Mouse (Mus musculus) intestine, embryonic 15.5 days (tissue): Measurements from ENCODE around the gene Rbfox1. TPM values are rescaled to one million over a fixed set of nuclear protein-coding genes. Genes with fewer than 3 reads are reported as not detected.

Experiments
- ATAC-seq: fragments of 200-750 bp; cut with Nextera tagmentation; 2 replicates; pipeline ENCODE4 v1.8.0; 2017; ENCODE audit warnings: moderate TSS enrichment, moderate library complexity
- H3K27ac ChIP-seq: fragments of 300-500 bp; sonication (generic); 2 replicates; pipeline ENCODE4 v1.5.1; 2015; ENCODE audit warnings: mild to moderate bottlenecking, inconsistent platforms
- H3K27me3 ChIP-seq: fragments of 300-500 bp; sonication (generic); replicated peaks from 2 replicates; pipeline ENCODE4 v1.6.1; 2015; ENCODE audit warnings: inconsistent platforms
- H3K36me3 ChIP-seq: fragments of 300-500 bp; sonication (generic); 2 replicates; pipeline ENCODE4 v1.6.1; 2015; ENCODE audit warnings: inconsistent platforms
- H3K4me1 ChIP-seq: fragments of 300-500 bp; sonication (generic); replicated peaks from 2 replicates; pipeline ENCODE4 v1.6.1; 2015; ENCODE audit warnings: inconsistent platforms
- H3K4me2 ChIP-seq: fragments of 300-500 bp; sonication (generic); replicated peaks from 2 replicates; pipeline ENCODE4 v1.6.1; 2015; ENCODE audit warnings: mild to moderate bottlenecking, inconsistent platforms
- H3K4me3 ChIP-seq: fragments of 300-500 bp; sonication (generic); replicated peaks from 2 replicates; pipeline ENCODE4 v1.5.1; 2015; ENCODE audit warnings: inconsistent platforms
- H3K9ac ChIP-seq: fragments of 300-500 bp; sonication (generic); 2 replicates; pipeline ENCODE4 v1.6.1; 2015; ENCODE audit warnings: inconsistent platforms
- H3K9me3 ChIP-seq: fragments of 300-500 bp; sonication (generic); 2 replicates; pipeline ENCODE4 v1.6.1; 2016; ENCODE audit warnings: inconsistent platforms
- WGBS: fragments of 180-500 bp; shearing (Covaris S2); methylation state at CpG from one replicate; pipeline ENCODE4 v1.1.7; 2015; 5-methylcytosine and 5-hydroxymethylcytosine counted together
- polyA plus RNA-seq: library from polyadenylated mRNA; unstranded; fragments of >200 nt; fragmentation: Nextera tagmentation; extraction: Ambion mirVana; gene quantifications from 2 replicates; pipeline ENCODE4 v1.2.1, GENCODE M21; 2015

Gene Rbfox1
- polyA plus RNA-seq, 1 experiment from 2014 or later: 3.3 TPM

DNA sequence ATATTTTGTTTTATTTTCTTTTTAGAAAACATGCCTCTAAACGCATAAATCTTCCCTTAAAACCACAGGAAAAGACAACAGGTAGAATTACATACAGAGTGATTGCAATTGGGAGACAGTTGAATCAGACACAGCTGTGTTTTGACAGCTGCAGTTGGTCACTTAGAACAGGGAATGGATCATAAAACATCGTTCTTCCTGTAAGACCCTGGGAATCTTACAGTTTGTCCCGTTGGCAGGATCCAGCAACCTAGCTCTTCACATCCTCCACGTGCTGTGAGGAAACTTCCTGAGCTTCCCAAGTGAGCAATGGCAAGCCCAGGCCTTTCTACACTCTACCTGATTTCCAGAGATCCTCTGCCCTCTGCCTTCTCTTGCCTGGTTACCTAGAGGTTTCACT is 959.5 kb downstream of the Rbfox1 start:
- Histone ChIP-seq H3K27me3 (no peaks in the 10 kb centered on the region), H3K9ac (no peak overlapping the region), H3K4me1 (0 out of 2 replicates have a peak, but pooled peaks cover 2% of the 10 kb centered on the region), H3K4me3 (no peak overlapping the region), H3K4me2 (no peak overlapping the region), H3K9me3 (no peaks in the 10 kb centered on the region), H3K27ac (no peak overlapping the region), H3K36me3 (no peaks in the 10 kb centered on the region)
- 42% methylated on average over 4 of the region's 4 CpGs for WGBS
- no peak for ATAC-seq

DNA sequence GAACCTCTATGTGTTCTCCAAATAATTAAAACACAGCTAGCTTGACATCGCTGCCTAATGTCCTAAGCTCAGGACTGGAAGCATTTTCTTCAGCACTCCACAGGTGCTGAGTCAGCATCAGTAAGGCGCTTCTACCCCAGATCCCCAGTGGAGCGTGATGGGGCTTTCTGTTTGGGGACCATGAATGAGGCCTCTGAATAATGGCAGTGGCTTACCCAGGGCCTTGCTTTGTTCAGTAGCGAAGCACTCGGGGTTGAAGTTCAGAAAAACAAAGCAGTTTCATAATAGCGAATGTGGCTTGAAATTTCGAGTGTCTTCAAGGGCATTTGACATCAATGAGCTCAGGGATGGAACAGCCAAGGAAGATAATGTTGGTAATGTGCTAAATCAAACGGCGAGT is 966.2 kb downstream of the Rbfox1 start:
- Histone ChIP-seq H3K4me2 (no peak overlapping the region), H3K27me3 (no peaks in the 10 kb centered on the region), H3K9ac (no peak overlapping the region), H3K4me3 (no peak overlapping the region), H3K36me3 (no peaks in the 10 kb centered on the region), H3K4me1 (no peaks in the 10 kb centered on the region), H3K27ac (no peak overlapping the region), H3K9me3 (no peaks in the 10 kb centered on the region)
- 75% methylated on average over 9 of the region's 9 CpGs for WGBS
- ATAC-seq: no peak

DNA sequence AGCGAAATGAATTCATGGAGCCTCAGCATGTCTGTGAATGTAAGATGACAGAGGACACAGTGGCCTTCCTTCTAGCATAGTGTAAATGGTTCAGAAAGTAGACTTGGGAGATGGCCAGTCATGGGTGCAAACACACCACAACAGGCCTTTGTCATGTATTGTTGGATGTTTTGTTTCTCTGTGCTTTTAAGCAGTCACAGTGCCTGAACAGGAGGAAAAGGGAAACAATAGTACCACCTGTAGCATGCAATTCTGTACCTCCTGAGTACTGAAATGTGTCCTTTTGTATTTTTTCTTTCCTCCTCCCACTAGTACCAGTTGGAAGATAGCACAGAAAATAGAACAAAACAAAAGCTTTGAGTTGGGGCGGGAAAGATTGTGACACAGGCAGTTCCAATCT is 968.6 kb downstream of the Rbfox1 start:
- H3K27me3 ChIP-seq: no peaks in the 10 kb centered on the region
- no peak overlapping the region for H3K27ac ChIP-seq
- H3K9ac ChIP-seq: no peak overlapping the region
- no peak overlapping the region for H3K4me2 ChIP-seq
- no peak overlapping the region for H3K4me3 ChIP-seq
- no peaks in the 10 kb centered on the region for H3K9me3 ChIP-seq
- no peaks in the 10 kb centered on the region for H3K36me3 ChIP-seq
- no peaks in the 10 kb centered on the region for H3K4me1 ChIP-seq
- 82% methylated on average over 2 of the region's 2 CpGs for WGBS
- ATAC-seq: no peak

DNA sequence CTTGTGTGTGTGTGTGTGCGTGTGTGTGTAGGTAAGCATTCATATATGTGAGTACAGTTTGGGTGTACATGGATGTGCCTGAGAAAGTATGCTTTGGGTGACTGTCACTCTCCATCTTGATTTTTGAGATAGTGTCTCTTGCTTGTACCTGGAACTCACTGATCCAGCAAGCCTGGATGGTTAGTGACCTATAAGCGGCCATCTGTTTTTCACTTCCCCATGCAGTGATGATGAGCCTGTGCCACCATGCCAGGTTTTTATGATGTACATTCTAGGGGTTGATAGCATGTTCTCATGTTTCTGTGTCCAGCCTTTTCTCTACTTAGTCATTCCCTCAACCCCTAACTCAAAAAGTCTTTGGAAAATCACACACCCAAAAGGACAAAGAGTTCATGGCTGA is 976.5 kb downstream of the Rbfox1 start:
- Histone ChIP-seq H3K4me2 (no peak overlapping the region), H3K4me3 (no peak overlapping the region), H3K36me3 (no peaks in the 10 kb centered on the region), H3K9ac (no peak overlapping the region), H3K27ac (no peak overlapping the region), H3K4me1 (no peaks in the 10 kb centered on the region), H3K27me3 (no peaks in the 10 kb centered on the region), H3K9me3 (no peaks in the 10 kb centered on the region)
- WGBS: 90% methylated on average over 2 of the region's 2 CpGs
- ATAC-seq: no peak

DNA sequence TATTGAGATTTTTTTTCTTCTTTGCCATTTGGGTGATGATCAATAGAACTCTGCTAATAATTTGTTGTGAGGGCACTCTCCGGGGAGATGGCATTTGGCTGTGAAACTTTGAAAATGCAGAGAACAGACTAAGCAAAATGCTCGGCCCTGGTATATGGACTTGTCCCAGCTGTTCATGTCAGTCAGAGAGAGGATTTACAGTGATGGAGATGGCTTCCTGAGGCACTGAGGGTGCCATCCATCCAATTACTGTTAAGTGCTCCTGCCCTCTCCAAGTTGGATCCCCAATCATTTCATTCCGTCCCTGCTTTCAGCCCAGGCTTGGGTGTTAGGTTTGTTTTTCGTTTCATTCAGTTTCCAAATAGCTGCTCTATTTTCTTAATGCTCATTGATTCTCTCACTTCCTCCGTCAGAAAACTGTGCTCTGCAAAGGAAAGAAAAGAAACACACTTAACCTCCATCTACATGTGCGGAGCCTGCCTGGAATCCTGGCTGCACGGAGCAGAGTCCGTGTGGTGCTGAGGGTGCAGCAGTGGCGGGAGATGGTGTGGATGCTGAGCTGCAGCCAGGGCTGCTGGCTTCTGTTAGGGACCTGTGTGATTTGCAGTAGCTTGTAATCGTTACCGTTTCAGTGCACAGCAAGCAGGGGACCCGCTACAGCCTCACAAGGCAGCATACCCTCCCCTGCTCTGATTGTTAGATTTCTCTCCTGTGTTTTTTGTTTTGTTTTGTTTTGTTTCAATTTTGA is 997.7 kb downstream of the Rbfox1 start:
- no peak overlapping the region for H3K4me3 ChIP-seq
- ATAC-seq: no peak
- no peak overlapping the region for H3K9ac ChIP-seq
- no peak overlapping the region for H3K4me2 ChIP-seq
- WGBS: 40% methylated on average over 12 of the region's 12 CpGs
- no peaks in the 10 kb centered on the region for H3K27me3 ChIP-seq
- H3K36me3 ChIP-seq: no peaks in the 10 kb centered on the region
- no peaks in the 10 kb centered on the region for H3K4me1 ChIP-seq
- H3K9me3 ChIP-seq: no peaks in the 10 kb centered on the region
- no peak overlapping the region for H3K27ac ChIP-seq

DNA sequence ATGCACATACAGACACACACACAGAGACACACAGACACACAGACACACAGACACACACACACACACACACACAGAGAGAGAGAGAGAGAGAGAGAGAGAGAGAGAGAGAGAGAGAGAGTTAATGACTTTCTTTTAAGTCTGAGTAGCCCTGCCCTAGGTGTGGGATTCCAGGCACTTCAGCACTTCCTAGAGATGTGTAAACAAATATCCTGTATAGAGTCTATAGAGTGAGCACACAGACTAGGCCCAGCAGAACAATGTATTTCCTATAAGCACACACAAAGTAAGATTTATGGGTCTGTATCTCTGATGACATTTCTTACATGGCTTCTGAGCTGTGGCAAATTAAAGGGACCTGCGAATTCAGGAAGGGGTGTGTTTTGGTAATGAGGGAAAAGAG is 998.6 kb downstream of the Rbfox1 start:
- WGBS: 36% methylated on average over 1 of the region's 1 CpGs
- ATAC-seq: no peak
- Histone ChIP-seq H3K36me3 (no peaks in the 10 kb centered on the region), H3K27me3 (no peaks in the 10 kb centered on the region), H3K9ac (no peak overlapping the region), H3K4me1 (no peaks in the 10 kb centered on the region), H3K9me3 (no peaks in the 10 kb centered on the region), H3K4me3 (no peak overlapping the region), H3K4me2 (no peak overlapping the region), H3K27ac (no peak overlapping the region)

DNA sequence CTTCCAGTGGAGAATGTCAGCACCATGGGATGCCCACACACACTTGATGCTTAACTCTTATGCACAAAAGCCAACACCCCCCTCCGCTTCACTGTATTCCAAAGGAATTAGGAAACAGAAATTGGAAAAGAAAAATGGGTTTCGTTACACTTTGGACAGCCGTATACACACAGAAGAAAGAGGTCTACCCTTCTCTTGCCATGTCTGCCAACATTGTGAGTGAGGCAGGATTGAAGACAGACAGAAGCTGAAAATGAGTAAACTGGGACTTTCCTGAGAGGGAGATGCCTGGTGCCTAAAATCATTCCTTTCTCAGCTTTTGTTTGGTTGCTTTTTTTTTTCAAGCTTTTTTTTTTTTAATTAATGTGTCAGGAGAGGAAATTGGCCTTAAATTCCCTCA is 1000.5 kb downstream of the Rbfox1 start:
- Histone ChIP-seq H3K36me3 (no peaks in the 10 kb centered on the region), H3K27me3 (no peaks in the 10 kb centered on the region), H3K9ac (no peak overlapping the region), H3K4me1 (no peaks in the 10 kb centered on the region), H3K27ac (no peak overlapping the region), H3K4me2 (no peak overlapping the region), H3K9me3 (no peaks in the 10 kb centered on the region), H3K4me3 (no peak overlapping the region)
- WGBS: 84% methylated on average over 3 of the region's 3 CpGs
- no peak for ATAC-seq

DNA sequence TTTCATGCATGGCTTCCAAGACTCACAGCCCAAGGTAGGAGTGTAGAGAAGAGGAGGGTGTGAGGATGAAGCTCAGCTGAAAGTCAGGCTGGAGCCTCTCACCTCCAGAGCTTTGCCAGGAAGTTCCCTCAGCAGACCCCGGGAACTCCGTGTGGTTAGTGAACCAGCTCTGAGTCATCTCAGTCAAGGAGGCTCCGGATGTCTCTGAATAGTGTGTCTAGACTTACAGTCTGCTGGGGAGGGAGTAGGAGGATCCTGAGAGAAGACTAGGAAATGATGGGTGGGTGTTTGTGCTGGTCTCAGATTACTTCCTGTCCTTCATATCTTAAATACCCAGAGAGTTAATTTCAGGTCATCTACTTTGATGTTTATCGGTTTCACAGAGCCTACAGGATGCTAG is 1004.1 kb downstream of the Rbfox1 start:
- Histone ChIP-seq H3K9me3 (no peaks in the 10 kb centered on the region), H3K36me3 (no peaks in the 10 kb centered on the region), H3K27me3 (no peaks in the 10 kb centered on the region), H3K4me2 (no peak overlapping the region), H3K9ac (no peak overlapping the region), H3K4me3 (no peak overlapping the region), H3K4me1 (no peaks in the 10 kb centered on the region), H3K27ac (no peak overlapping the region)
- WGBS: 47% methylated on average over 4 of the region's 4 CpGs
- no peak for ATAC-seq

DNA sequence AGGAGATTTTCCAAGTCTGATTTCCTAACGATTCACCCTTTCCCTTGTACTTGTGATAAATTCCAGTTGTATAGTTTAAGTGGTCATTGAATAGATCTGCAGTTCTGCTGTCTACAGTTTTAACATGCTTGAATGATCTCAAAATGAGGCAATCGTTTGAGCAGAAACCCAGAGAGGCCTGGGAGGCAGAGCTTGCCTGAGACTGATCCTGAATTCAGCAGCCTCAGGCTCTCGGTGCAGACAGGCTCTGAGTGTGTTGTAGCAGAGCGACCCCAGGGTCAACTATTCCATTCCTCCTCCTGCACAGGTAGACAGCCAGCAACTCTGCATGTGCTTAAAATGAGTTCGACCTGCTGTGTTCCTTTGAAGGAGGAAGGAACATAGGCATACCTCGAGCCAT is 1012.6 kb downstream of the Rbfox1 start:
- WGBS: 44% methylated on average over 6 of the region's 6 CpGs
- no peak overlapping the region for H3K9ac ChIP-seq
- H3K4me2 ChIP-seq: no peak overlapping the region
- no peak overlapping the region for H3K4me3 ChIP-seq
- H3K36me3 ChIP-seq: no peaks in the 10 kb centered on the region
- no peak for ATAC-seq
- H3K4me1 ChIP-seq: no peaks in the 10 kb centered on the region
- no peaks in the 10 kb centered on the region for H3K27me3 ChIP-seq
- H3K27ac ChIP-seq: no peak overlapping the region
- H3K9me3 ChIP-seq: no peaks in the 10 kb centered on the region

DNA sequence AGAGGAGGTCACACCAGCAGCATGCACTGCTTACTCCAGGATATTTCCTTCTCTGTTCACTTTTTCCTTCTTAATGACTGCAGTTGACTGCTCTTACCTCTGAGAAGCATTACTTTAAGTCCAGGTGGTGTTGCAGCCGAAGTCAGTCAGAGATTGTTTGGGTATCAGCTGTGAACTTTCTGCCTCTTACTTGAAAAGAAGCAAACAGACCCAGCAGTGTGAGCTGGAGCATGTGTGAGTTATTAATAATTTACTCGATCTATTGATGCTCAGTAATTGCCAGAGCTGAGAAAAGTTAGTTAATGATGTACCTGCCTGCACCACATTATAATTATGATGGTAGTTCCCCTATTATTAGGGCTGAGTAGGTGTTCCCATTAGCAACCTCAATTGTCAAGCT is 1014.9 kb downstream of the Rbfox1 start:
- ATAC-seq: no peak

DNA sequence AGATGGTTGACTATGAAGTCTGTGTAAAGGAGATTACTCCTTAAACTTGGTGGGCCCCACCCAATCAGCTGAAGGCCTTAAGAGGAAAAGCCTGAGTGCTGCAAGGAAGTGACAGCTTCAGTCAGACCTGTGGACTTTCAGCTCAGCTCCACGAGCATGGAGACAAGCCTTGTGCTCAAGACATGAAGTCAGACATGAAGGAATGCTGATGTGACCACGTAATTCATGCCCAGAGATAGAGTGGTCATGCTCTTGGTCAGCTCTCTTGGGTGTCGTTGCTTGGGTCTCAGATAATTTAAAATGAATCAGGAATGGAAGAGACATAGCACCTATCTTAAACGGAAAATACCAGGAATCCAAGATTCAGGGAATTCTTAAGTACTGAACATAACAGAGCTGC is 1019.8 kb downstream of the Rbfox1 start:
- H3K27me3 ChIP-seq: no peaks in the 10 kb centered on the region
- H3K36me3 ChIP-seq: no peaks in the 10 kb centered on the region
- no peaks in the 10 kb centered on the region for H3K4me1 ChIP-seq
- WGBS: 62% methylated on average over 4 of the region's 4 CpGs
- H3K4me2 ChIP-seq: no peak overlapping the region
- H3K27ac ChIP-seq: no peak overlapping the region
- H3K4me3 ChIP-seq: no peak overlapping the region
- H3K9me3 ChIP-seq: no peaks in the 10 kb centered on the region
- no peak overlapping the region for H3K9ac ChIP-seq
- no peak for ATAC-seq

More for the DNA sequence above, 1014.9 kb downstream of the Rbfox1 start:
- no peaks in the 10 kb centered on the region for H3K36me3 ChIP-seq
- no peaks in the 10 kb centered on the region for H3K4me1 ChIP-seq
- no peak overlapping the region for H3K9ac ChIP-seq
- WGBS: 37% methylated on average over 2 of the region's 2 CpGs
- no peak overlapping the region for H3K27ac ChIP-seq
- H3K4me2 ChIP-seq: no peak overlapping the region
- no peak overlapping the region for H3K4me3 ChIP-seq
- no peaks in the 10 kb centered on the region for H3K27me3 ChIP-seq
- H3K9me3 ChIP-seq: no peaks in the 10 kb centered on the region

DNA sequence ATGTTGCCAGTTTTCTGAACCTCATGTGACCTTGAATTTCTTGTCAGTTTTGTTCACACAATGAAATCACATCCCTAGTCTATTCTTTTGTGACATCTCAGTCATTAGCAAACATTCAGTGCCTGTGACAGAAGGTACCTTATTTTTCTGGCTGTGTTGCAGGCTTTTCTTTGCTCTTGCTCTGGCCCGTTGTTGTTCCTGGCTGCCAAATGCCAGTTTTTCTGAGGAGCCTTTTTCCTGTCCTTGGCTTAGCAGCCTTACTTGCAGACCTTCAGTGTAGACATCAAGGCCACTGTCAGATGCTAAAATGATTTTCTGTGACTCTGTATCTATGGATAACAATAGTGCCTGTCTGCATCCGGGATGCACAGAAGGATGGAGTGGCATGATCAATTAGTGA is 1020.8 kb downstream of the Rbfox1 start:
- Histone ChIP-seq H3K9me3 (no peaks in the 10 kb centered on the region), H3K27me3 (no peaks in the 10 kb centered on the region), H3K4me2 (no peak overlapping the region), H3K27ac (no peak overlapping the region), H3K4me1 (no peaks in the 10 kb centered on the region), H3K36me3 (no peaks in the 10 kb centered on the region), H3K4me3 (no peak overlapping the region), H3K9ac (no peak overlapping the region)
- WGBS: 73% methylated on average over 2 of the region's 2 CpGs
- no peak for ATAC-seq

DNA sequence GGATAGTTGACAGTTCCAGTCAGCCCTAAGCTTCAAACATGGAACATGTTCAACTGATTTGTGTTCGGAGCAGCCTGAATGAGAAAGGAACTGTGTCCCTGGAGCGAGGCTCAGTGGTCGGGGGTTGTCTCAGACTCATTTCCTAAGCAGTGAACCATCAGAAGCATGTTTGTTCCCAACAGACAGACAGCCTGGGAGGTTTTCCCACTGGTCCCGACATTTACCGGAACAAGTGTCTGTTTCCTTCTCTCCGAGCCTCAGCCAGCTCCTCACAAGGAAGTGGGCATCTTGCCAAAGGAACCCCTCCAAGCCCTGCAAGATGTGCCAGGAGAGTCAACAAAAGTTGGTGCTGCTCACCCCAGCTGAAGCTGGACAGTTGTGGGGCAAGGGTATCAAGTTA is 1022.4 kb downstream of the Rbfox1 start:
- Histone ChIP-seq H3K9me3 (no peaks in the 10 kb centered on the region), H3K4me2 (no peak overlapping the region), H3K9ac (no peak overlapping the region), H3K4me1 (no peaks in the 10 kb centered on the region), H3K36me3 (no peaks in the 10 kb centered on the region), H3K4me3 (no peak overlapping the region), H3K27ac (no peak overlapping the region), H3K27me3 (no peaks in the 10 kb centered on the region)
- 49% methylated on average over 6 of the region's 6 CpGs for WGBS
- ATAC-seq: no peak
